Mouse (Mus musculus): ENCODE measurements at regions not wholly inside any gene's neighbourhood (a gene's known extent, or its start where the extent isn't known, plus 50 kb on each side); places are given as distances from the start of the nearest gene placed in this dataset.

GRCm38 (mm10) chr1:184453673-184454072, 278.7 kb downstream of the Hlx start:
- no peak for DNase-seq

DNA sequence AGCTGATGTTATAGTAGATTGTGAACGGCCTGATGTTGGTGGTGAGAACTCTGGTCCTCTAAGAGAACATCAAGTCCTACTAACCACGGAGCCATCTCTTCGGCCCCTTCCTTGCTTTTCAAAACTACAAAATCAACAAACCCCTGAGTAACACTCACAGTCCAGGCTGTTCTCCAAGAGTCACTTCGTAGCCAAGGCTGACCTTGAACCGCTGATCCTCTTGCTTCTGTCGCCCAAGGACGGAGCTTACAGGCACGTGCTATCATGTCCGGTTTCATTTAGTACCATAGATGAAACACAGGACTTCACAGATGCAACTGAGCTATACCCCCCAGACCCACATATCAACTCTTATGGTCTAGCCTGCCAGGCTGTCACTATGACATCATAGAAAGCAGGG, 279.4 kb downstream of the Hlx start:
- DNase-seq = no peak

GRCm38 (mm10) chr1:184451686-184452085, 280.7 kb downstream of the Hlx start:
- DNase-seq = no peak

- no peak for DNase-seq
These were observed 283.4 kb downstream of the Hlx start for GRCm38 (mm10) chr1:184449007-184449406.

GRCm38 (mm10) chr1:184447911-184448310, 284.5 kb downstream of the Hlx start:
- peak; percentile 88 to 89 for DNase-seq

DNA sequence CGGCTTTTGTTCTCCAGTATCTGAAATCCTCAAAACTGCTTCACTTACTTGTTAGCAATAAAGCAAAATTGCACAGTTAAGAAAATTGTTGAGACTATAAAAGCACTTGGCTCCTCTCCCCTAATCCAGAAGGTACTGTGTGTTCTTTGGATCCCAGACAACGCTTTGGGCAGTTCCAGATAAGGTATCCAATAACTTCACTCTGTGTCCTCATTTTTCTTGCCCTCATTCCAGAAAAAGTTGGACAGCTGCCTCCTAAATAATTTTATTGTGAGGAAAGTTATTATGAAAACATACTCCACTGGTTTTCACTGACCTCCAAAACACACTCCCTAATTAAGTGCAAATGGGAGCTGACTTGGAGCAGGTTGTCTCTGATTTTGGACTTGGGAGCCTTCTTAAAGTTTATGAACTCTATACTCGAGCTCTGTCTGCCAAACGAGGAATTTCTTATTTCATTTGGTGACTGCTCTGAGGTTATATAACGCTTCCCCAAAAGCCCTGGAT, 285.2 kb downstream of the Hlx start:
- DNase-seq = no peak

- DNase-seq = peak; percentile 30 to 32
These were observed 288.2 kb downstream of the Hlx start for GRCm38 (mm10) chr1:184444189-184444588.

- no peak for DNase-seq
These were observed 289.7 kb downstream of the Hlx start for GRCm38 (mm10) chr1:184442701-184443100.

GRCm38 (mm10) chr1:184441005-184441557, 291.3 kb downstream of the Hlx start:
- peak; percentile 58 to 64 for DNase-seq

DNA sequence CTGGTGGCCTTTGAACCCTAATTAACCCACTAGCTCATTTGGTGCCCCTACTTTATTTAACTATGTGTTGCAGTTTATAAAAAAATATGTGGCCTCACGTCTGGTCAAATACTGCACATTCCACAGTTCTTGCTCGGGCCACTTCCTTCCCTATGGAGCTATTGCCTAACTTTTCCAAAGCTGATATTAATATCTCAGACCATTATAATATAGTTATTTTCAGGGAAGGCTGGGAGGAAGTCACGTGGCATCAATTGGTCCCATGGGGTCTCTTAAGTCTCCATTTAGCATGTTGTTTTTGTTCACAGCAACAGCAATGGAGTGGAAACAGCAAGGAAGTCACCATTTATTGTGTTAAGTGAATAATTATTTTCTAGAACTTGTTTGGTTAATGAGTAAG, 292.9 kb downstream of the Hlx start:
- DNase-seq = no peak

DNA sequence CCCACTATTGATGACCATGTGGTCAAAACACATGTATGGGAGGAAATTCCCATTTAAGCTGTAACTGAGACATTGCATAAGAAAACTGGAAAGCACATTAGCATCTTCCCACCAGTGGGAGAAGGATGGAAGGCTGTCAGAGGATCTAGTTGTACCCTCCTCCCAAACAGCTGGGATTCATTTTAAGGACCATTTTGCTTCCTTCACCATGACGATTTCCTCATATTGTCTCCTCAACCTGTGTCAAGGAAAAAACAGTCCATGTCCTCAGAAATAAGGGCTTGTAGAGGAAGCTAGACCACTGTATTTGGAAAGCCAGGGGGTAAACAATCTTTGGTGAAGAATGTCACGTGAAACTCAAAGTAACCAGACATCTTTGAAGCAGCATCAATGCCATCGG, 296.0 kb downstream of the Hlx start:
- no peak for DNase-seq

DNA sequence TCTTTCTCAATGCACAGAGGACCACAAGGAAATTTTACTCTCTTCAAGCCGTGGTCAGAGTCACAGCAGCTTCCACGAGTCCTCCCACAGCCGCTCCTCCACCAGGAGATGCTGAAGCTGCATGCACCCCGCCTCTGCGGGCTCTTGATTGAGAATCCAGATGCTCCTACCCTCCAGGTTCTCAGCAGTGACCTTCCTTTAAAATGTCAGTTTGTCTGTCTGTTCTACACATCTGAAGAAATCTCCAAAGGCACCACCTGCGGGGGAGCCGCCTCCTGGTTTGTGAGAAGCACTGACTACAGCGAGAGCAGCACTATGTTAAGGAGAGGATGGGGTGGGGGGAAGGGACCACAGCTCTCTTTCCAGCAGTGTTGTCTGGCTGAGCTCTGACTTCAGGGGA, 303.8 kb downstream of the Hlx start:
- DNase-seq = no peak

GRCm38 (mm10) chr1:184428035-184428434, 304.4 kb downstream of the Hlx start:
- DNase-seq = no peak

GRCm38 (mm10) chr1:184425694-184426093, 306.7 kb downstream of the Hlx start:
- no peak for DNase-seq

DNA sequence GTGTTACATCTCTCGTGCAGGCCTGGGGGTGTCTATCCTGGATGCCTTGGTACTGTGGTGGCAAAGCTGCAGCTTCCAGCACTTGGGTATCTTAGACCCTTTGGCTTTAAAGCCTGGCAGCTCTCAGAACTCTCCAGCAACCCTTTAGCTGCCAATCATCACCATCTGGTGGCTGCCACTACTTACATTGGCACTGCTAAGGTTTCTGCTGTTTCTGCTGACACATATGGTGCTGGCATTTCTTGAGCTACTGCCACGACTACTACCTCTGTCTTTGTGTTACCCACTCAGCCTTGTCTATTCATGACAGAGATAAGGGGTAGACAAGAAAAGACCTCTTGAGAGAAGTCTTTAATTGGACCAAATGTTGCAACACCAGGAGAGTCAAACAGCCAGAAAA, 308.4 kb downstream of the Hlx start:
- DNase-seq = no peak

- DNase-seq = no peak
These were observed 319.8 kb downstream of the Hlx start for GRCm38 (mm10) chr1:184412596-184412995.

DNA sequence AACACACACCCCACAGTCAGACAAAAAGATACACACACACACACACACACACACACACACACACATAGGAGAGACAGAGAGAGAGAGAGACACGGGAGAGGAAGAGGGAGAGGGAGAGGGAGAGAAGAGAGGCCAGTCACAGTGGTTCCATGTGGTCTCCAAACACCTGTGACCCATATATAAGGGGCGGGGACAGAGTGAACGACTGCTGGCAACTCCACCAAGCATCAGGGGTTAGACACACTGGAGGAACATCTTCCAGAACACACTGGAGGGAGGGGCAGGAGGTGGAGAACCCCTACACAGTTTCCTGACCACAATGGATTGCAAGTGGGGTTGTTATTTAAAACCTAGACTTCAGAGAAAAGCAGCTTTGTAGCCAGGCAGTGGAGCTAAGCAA, 321.4 kb downstream of the Hlx start:
- DNase-seq = no peak

DNA sequence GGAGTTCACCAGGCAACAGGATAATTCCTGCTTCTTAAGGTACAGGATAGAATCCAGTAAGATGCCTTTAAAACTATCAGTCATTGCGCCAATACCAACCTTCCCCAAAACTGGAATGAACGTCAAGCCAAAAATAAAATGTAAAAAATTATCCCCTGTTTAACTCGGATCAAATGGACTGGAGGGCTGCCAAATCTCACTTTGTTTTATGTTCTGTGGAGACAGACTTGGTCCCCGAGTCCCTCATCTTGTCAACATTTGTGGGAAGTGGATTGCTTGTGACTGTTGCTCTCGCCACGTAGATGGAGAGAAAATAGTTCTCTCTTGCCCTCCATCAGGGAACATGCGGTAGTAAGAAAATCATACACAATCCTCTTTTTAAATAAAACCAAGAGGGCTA, 322.4 kb downstream of the Hlx start:
- no peak for DNase-seq

GRCm38 (mm10) chr1:184402985-184403384, 329.4 kb downstream of the Hlx start:
- no peak for DNase-seq

GRCm38 (mm10) chr1:184395215-184395614, 337.2 kb downstream of the Hlx start:
- peak; percentile 80 to 81 for DNase-seq

GRCm38 (mm10) chr1:184394559-184395194, 337.7 kb downstream of the Hlx start:
- no peak for DNase-seq

DNA sequence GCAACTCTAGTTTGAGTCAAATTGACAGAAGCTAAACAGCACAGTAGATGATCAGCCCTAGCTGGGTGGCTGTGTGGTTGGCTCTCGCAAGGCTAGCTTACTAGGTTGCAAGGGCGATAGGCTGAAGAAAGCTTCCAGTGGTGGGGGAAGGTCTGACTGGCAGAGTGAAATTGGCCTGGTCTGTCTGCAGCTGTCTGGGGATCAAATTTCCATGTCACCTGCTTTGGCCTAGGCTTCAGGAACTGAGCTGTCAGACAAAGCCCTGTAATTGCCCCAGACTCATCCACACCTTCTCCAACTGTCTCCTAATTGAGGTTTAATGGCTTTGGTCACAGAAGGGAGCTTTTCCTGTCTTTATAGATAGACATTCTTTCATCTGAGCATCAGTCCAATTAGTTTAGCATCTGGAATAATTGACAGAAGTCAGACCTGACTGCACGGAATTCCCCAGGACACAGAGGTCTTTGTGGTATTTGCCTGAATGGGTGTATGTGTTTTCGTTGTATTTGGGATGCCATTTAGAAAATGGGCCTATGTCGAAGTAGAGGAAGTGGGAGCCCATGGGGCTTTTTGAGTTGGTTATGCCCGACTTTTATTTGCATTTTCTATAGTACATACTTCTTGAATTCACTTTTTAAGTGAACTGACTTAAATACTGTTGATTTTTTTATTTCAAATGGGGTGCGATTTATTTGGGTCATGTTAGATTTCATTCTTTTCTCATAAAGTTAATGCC, 348.2 kb downstream of the Hlx start:
- peak; percentile 48 to 53 for DNase-seq

- DNase-seq = no peak
These were observed 344.6 kb upstream of the 1700056E22Rik start for GRCm38 (mm10) chr1:184378665-184379064.

DNA sequence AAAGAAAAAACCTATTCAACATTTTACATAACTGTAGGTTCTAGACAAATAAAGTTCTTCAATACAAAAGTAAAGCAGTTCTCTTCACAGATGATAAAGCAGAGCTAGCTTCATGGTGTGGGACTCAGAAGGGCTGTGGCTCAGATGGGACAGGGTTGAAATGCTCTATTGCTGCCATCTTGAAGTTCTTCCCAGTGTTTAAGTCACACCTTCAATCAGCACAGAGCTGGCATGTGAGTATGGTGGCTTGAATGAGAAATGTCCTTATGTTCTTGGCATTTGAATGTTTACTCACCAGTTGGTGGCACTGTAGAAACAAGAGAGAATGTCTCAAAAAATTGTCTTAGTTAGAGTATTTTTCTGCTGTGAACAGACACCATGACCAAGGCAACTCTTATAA, 330.9 kb upstream of the 1700056E22Rik start:
- no peak for DNase-seq

All from B cell, adult 2 months (primary cell).